Mouse (Mus musculus): ENCODE measurements around the gene Trpv2. TPM values are rescaled to one million over a fixed set of nuclear protein-coding genes. Genes with fewer than 3 reads are reported as not detected.

The Trpv2 gene
- total and polyA plus RNA-seq, 3 experiments = 30.0 to 30.4 TPM; not detected in 1

GRCm38 (mm10) chr11:62575659-62576438 lies 1.6 kb downstream of the Trpv2 start:
- peak; percentile 25; the same call in 1 of the 2 replicates for TF ChIP-seq MXI1 (IDR thresholded peaks at IDR 0.05; ENCODE audit: low read depth, low read length)
- no peak for TF ChIP-seq USF2 (IDR thresholded peaks at IDR 0.05; ENCODE audit: borderline replicate concordance in 1 of 2, insufficient read depth in 1 of 2, low read depth in 1 of 2, low read length in 2 of 2)
- TF ChIP-seq POLR2AphosphoS5 (IDR thresholded peaks at IDR 0.05; ENCODE audit: borderline replicate concordance, low read depth, low read length) = no peak
- TF ChIP-seq MAFK (IDR thresholded peaks at IDR 0.05; ENCODE audit: borderline replicate concordance, low read depth, low read length) = no peak
- peak; percentile 31; the same call in 1 of the 2 replicates for TF ChIP-seq POLR2AphosphoS2 (IDR thresholded peaks at IDR 0.05; ENCODE audit: low read length)
- TF ChIP-seq NRF1 (IDR thresholded peaks at IDR 0.05; ENCODE audit: insufficient read depth, low read depth, low read length, poor library complexity, severe bottlenecking) = no peak
- TF ChIP-seq JUND (IDR thresholded peaks at IDR 0.05; ENCODE audit: low read depth, low read length) = no peak
- TF ChIP-seq ZKSCAN1 (IDR thresholded peaks at IDR 0.05; ENCODE audit: low read depth, low read length) = no peak
- peak; percentile 33; the same call in 1 of the 2 replicates for TF ChIP-seq NELFE (IDR thresholded peaks at IDR 0.05; ENCODE audit: low read depth, low read length)
- 0 out of 2 replicates have a peak, but pooled peaks have one; percentile 82 for TF ChIP-seq UBTF (IDR thresholded peaks at IDR 0.05; ENCODE audit: borderline replicate concordance, insufficient read depth, low read depth, low read length)
- no peak for TF ChIP-seq TCF12 (IDR thresholded peaks at IDR 0.05; ENCODE audit: low read depth, low read length)
- TF ChIP-seq ZNF384 (IDR thresholded peaks at IDR 0.05; ENCODE audit: low read depth, low read length) = no peak; the same call in 1 of the 2 replicates
- no peak for TF ChIP-seq RCOR1 (IDR thresholded peaks at IDR 0.05; ENCODE audit: low read depth, low read length)
- no peak for TF ChIP-seq MYC (IDR thresholded peaks at IDR 0.05; ENCODE audit: low read depth, low read length)
- TF ChIP-seq RAD21 (IDR thresholded peaks at IDR 0.05; ENCODE audit: low read depth, low read length) = no peak
- 0 out of 2 replicates have a peak, but pooled peaks have one; percentile 9 for TF ChIP-seq ETS1 (IDR thresholded peaks at IDR 0.05; ENCODE audit: low read depth, low read length)
- no peak for TF ChIP-seq CHD1 (IDR thresholded peaks at IDR 0.05; ENCODE audit: low read depth, low read length)
- no peak for TF ChIP-seq MYB (IDR thresholded peaks at IDR 0.05; ENCODE audit: low read depth, low read length)
- TF ChIP-seq TAL1 (IDR thresholded peaks at IDR 0.05; ENCODE audit: low read length) = no peak
- no peak for TF ChIP-seq MEF2A (IDR thresholded peaks at IDR 0.05; ENCODE audit: extremely low read depth, insufficient replicate concordance, low read depth, low read length, poor library complexity, severe bottlenecking)
- peak; percentile 30 to 32; a peak in 1 of 4 replicates for TF ChIP-seq POLR2A (IDR thresholded peaks at IDR 0.05; ENCODE audit: control insufficient read depth in 1 of 2, insufficient read depth in 1 of 2, low read depth in 1 of 2, low read length in 2 of 2, poor library complexity in 1 of 2)
- TF ChIP-seq E2F4 (IDR thresholded peaks at IDR 0.05; ENCODE audit: borderline replicate concordance, low read depth, low read length) = no peak
- TF ChIP-seq SIN3A (IDR thresholded peaks at IDR 0.05; ENCODE audit: low read length) = no peak
- no peak for TF ChIP-seq ZMIZ1 (IDR thresholded peaks at IDR 0.05; ENCODE audit: low read depth, low read length)
- TF ChIP-seq EP300 (IDR thresholded peaks at IDR 0.05; ENCODE audit: low read depth in 1 of 2, low read length in 2 of 2) = no peak; a peak in 1 of 4 replicates
- TF ChIP-seq ELF1 (IDR thresholded peaks at IDR 0.05; ENCODE audit: low read depth, low read length) = no peak
- no peak for TF ChIP-seq HCFC1 (IDR thresholded peaks at IDR 0.05; ENCODE audit: low read depth, low read length)
- TF ChIP-seq GATA1 (IDR thresholded peaks at IDR 0.05; ENCODE audit: low read depth, low read length) = no peak
- no peak; the same call in 1 of the 2 replicates for TF ChIP-seq BHLHE40 (IDR thresholded peaks at IDR 0.05; ENCODE audit: borderline replicate concordance, low read depth, low read length)
- no peak for TF ChIP-seq USF1 (IDR thresholded peaks at IDR 0.05; ENCODE audit: low read depth, low read length)
- TF ChIP-seq TBP (IDR thresholded peaks at IDR 0.05; ENCODE audit: low read depth, low read length) = no peak
- no peak for TF ChIP-seq CHD2 (IDR thresholded peaks at IDR 0.05; ENCODE audit: low read length)
- H3K79me2 ChIP-seq (ENCODE audit: control insufficient read depth, insufficient read depth, low read length, poor library complexity) = no peaks in the 10 kb centered on the region; the same call in 1 of the 2 replicates
- DNase-seq (ENCODE audit: low read depth, low spot score) = peak; percentile 74
- peak overlapping the region; percentile 71 to 84 for H3K4me3 ChIP-seq (ENCODE audit: control insufficient read depth in 1 of 2, insufficient read depth in 1 of 2, low read depth in 2 of 2, low read length in 2 of 2)
- no peaks in the 10 kb centered on the region for H3K27me3 ChIP-seq (ENCODE audit: control insufficient read depth in 1 of 2, insufficient read depth in 2 of 2, low read length in 2 of 2)
- peak overlapping the region; percentile 90 for H3K27ac ChIP-seq (ENCODE audit: control insufficient read depth, low read depth, low read length)
- H3K36me3 ChIP-seq (ENCODE audit: control insufficient read depth in 1 of 2, insufficient read depth in 2 of 2, low read length in 2 of 2) = peaks cover 0 to 11% of the 10 kb centered on the region in 2 experiments; a peak in 2 of 4 replicates
- H3K4me1 ChIP-seq (ENCODE audit: control insufficient read depth in 1 of 2, insufficient read depth in 2 of 2, low read length in 2 of 2) = peaks cover 0 to 21% of the 10 kb centered on the region in 2 experiments; a peak in 3 of 4 replicates
- peak overlapping the region; percentile 67 for H3K9ac ChIP-seq (ENCODE audit: control insufficient read depth, low read depth, low read length, poor library complexity, severe bottlenecking)
- no peaks in the 10 kb centered on the region for H3K9me3 ChIP-seq (replicated peaks; ENCODE audit: insufficient read depth, low read length)

Measured in MEL (cell line).